9 mouse cellular contexts compared by ENCODE assay signal in the genomic region with DNA sequence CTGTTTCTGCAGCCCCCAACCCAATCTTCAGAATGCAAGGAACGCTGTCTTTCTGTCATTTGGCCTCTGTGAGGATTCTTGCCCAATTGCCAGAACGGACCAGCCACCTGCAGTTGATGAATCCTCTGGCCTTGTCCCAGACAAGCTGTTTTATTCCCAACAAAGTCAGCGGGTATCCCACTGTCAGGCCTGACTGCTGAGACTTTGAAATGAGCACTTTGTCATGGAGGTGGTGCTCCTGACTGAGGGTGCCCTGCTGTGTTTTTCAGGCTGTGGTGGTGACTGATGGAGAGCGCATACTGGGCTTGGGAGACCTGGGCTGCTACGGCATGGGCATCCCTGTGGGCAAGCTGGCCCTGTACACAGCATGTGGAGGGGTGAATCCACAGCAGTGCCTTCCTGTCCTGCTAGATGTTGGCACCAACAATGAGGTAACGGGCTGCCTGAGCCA.
DNase-seq lines count a peak whose midpoint lies in the region; ATAC-seq lines count a peak whose summit lies in the region.
"Had no signal": no experiment of that assay in that cellular context is flagged by ENCODE, and none has a peak within 500 bp of the region (broad histone marks: within the 10 kb centered on the region; RNA-seq: fewer than 3 reads in every experiment).

No protein-coding gene starts in this region.

- 22% methylated on average over 6 of the region's 6 CpGs for WGBS in embryonic facial prominence, embryonic 10.5 days
- WGBS in limb, embryonic 13.5 days: 25% methylated on average over 6 of the region's 6 CpGs

- H3K27ac ChIP-seq in embryonic facial prominence, embryonic 10.5 days (replicated peaks): peak overlapping the region; percentile 26; the same call in 1 of the 2 replicates
- H3K27ac ChIP-seq in limb, embryonic 13.5 days: no peak overlapping the region

- DNase-seq in retina, postnatal 1 day: peak; percentile 9
- no peak for DNase-seq in retina, embryonic 14.5 days (ENCODE audit: low spot score)
- DNase-seq in embryonic facial prominence, embryonic 10.5 days (ENCODE audit: low spot score): peak; percentile 12
- no peak for DNase-seq in spleen, postnatal 10 days (ENCODE audit: low spot score in 2 of 2)
- no peak for DNase-seq in heart, adult 18-20 months
- no peak for DNase-seq in spleen, postnatal 36 days (ENCODE audit: low spot score in 2 of 2)
- DNase-seq: lung, adult 2 months; thymus, postnatal 36 days had no signal

- no peaks in the 10 kb centered on the region for H3K36me3 ChIP-seq in embryonic facial prominence, embryonic 10.5 days (replicated peaks)
- no peaks in the 10 kb centered on the region for H3K36me3 ChIP-seq in limb, embryonic 13.5 days

- peaks cover 30% of the 10 kb centered on the region for H3K4me1 ChIP-seq in embryonic facial prominence, embryonic 10.5 days
- peaks cover 22% of the 10 kb centered on the region for H3K4me1 ChIP-seq in limb, embryonic 13.5 days

- no peaks in the 10 kb centered on the region for H3K27me3 ChIP-seq in embryonic facial prominence, embryonic 10.5 days (replicated peaks; ENCODE audit: low read depth, poor library complexity, severe bottlenecking)
- 0 out of 2 replicates have a peak, but pooled peaks cover 5% of the 10 kb centered on the region for H3K27me3 ChIP-seq in limb, embryonic 13.5 days

- H3K4me2 ChIP-seq in limb, embryonic 13.5 days (replicated peaks): no peak overlapping the region

- H3K9ac ChIP-seq in limb, embryonic 13.5 days: no peak overlapping the region

- no peaks in the 10 kb centered on the region for H3K9me3 ChIP-seq in embryonic facial prominence, embryonic 10.5 days
- no peaks in the 10 kb centered on the region for H3K9me3 ChIP-seq in limb, embryonic 13.5 days

- H3K4me3 ChIP-seq in embryonic facial prominence, embryonic 10.5 days: no peak overlapping the region
- no peak overlapping the region for H3K4me3 ChIP-seq in limb, embryonic 13.5 days

- ATAC-seq in limb, embryonic 13.5 days (ENCODE audit: low FRiP score, low read depth): peak; percentile 33; the same call in 1 of the 2 replicates

Comparison
In these comparisons a context has a peak if more than half of its experiments do, and no peak if none do; other contexts are left out.
1. DNase-seq: peak in retina, postnatal 1 day (single experiment) and embryonic facial prominence, embryonic 10.5 days (single experiment); none in retina, embryonic 14.5 days (single experiment), spleen, postnatal 10 days (0 of 2), heart, adult 18-20 months (0 of 2) and spleen, postnatal 36 days (0 of 2).